Mouse (Mus musculus): ENCODE measurements around the gene Exoc1. TPM values are rescaled to one million over a fixed set of nuclear protein-coding genes. Genes with fewer than 3 reads are reported as not detected.

The Exoc1 gene
- total RNA-seq, 2 experiments from 2014 or later, result 9.9 to 10.4 TPM

- intact Hi-C loops (cut with DNase I), result no loop called here
- DNase-seq, result no peak
These were observed 60.2 kb downstream of the Exoc1 start for GRCm38 (mm10) chr5:76589311-76589710.

GRCm38 (mm10) chr5:76590009-76590408, 60.9 kb downstream of the Exoc1 start:
- intact Hi-C loops (cut with DNase I), result loop anchor here (10.0 kb wide), 1 partner anchor 385 kb away; the partner anchor contains the start of gene Srp72
- DNase-seq, result no peak

GRCm38 (mm10) chr5:76591885-76592284, 62.8 kb downstream of the Exoc1 start:
- intact Hi-C loops (cut with DNase I), result loop anchor here (10.0 kb wide), 1 partner anchor 383 kb away; the partner anchor contains the start of gene Srp72
- DNase-seq, result no peak

- DNase-seq, result no peak
- intact Hi-C loops (cut with DNase I), result no loop called here
These were observed 80.7 kb downstream of the Exoc1 start for GRCm38 (mm10) chr5:76609702-76610370.

- intact Hi-C loops (cut with DNase I), result no loop called here
- DNase-seq, result no peak
These were observed 83.9 kb downstream of the Exoc1 start for GRCm38 (mm10) chr5:76612867-76613499.

GRCm38 (mm10) chr5:76615276-76615675, 86.2 kb downstream of the Exoc1 start:
- no peak for DNase-seq
- intact Hi-C loops (cut with DNase I), result no loop called here

GRCm38 (mm10) chr5:76616196-76616747, 87.2 kb downstream of the Exoc1 start:
- DNase-seq, result no peak
- intact Hi-C loops (cut with DNase I), result no loop called here

- DNase-seq, result no peak
- intact Hi-C loops (cut with DNase I), result no loop called here
These were observed 89.6 kb downstream of the Exoc1 start for GRCm38 (mm10) chr5:76618750-76619149.

Other genes starting within 250 kb of the Exoc1 start
- 10 to 100 TPM; 14.8 to 15.1 TPM for gene Clock, start 224.5 kb upstream of the Exoc1 start, total RNA-seq (2021)
- not detected for gene Pdcl2, start 198.2 kb upstream of the Exoc1 start, total RNA-seq (2021)
- gene Nmu, start 165.5 kb upstream of the Exoc1 start, total RNA-seq (2021), result not detected
- not detected for gene Gm7271, start 45.3 kb upstream of the Exoc1 start, total RNA-seq (2021)
- gene Cep135, start 59.4 kb downstream of the Exoc1 start, total RNA-seq (2021), result 1 to 10 TPM in 1 of 2 experiments, under 1 TPM in 1; 0.86 to 1.0 TPM
- gene C530008M17Rik, start 127.2 kb downstream of the Exoc1 start, total RNA-seq (2021), result 1 to 10 TPM in 1 of 2 experiments, under 1 TPM in 1; 0.97 to 2.4 TPM